Mouse (Mus musculus) heart, embryonic 10.5 days (tissue): ENCODE data around the gene Arid5b. TPM values are rescaled to one million over a fixed set of nuclear protein-coding genes. Genes with fewer than 3 reads are reported as not detected.

Source experiments
- DNase-seq: peaks from one replicate; pipeline ENCODE4 v3.0.0-alpha.2; 2017; ENCODE audit warnings: low spot score
- H3K27ac ChIP-seq: fragments of 300-500 bp; sonication (generic); 2 replicates; pipeline ENCODE4 v1.5.1; 2016; ENCODE audit warnings: mild to moderate bottlenecking
- H3K27me3 ChIP-seq: fragments of 300-500 bp; sonication (generic); 2 replicates; pipeline ENCODE4 v1.6.1; 2016; ENCODE audit warnings: mild to moderate bottlenecking; ENCODE audit not compliant: poor library complexity, insufficient read depth, severe bottlenecking
- H3K36me3 ChIP-seq: fragments of 300-500 bp; sonication (generic); 2 replicates; pipeline ENCODE4 v1.6.1; 2016; ENCODE audit warnings: mild to moderate bottlenecking, moderate library complexity
- H3K4me1 ChIP-seq: fragments of 300-500 bp; sonication (generic); 2 replicates; pipeline ENCODE4 v1.6.1; 2016; ENCODE audit warnings: mild to moderate bottlenecking
- H3K4me3 ChIP-seq: fragments of 300-500 bp; sonication (generic); 2 replicates; pipeline ENCODE4 v1.5.1; 2016; ENCODE audit warnings: mild to moderate bottlenecking, moderate library complexity
- H3K9me3 ChIP-seq: fragments of 300-500 bp; sonication (generic); 2 replicates; pipeline ENCODE4 v1.6.1; 2016; ENCODE audit warnings: mild to moderate bottlenecking, moderate library complexity
- WGBS: fragments of 180-500 bp; shearing (Covaris S2); methylation state at CpG from one replicate; pipeline ENCODE4 v1.1.7; 2016; 5-methylcytosine and 5-hydroxymethylcytosine counted together
- polyA plus RNA-seq: library from polyadenylated mRNA; unstranded; fragments of >200 nt; fragmentation: Nextera tagmentation; extraction: Ambion mirVana; gene quantifications from 2 replicates; pipeline ENCODE4 v1.2.1, GENCODE M21; 2016

Arid5b gene
- polyA plus RNA-seq, 1 experiment from 2014 or later = 18.2 TPM

- Histone ChIP-seq H3K9me3 (no peaks in the 10 kb centered on the region), H3K36me3 (peaks cover 27% of the 10 kb centered on the region), H3K4me1 (peaks cover 3% of the 10 kb centered on the region; the same call in 1 of the 2 replicates), H3K4me3 (no peak overlapping the region), H3K27ac (peak overlapping the region; percentile 52; the same call in 1 of the 2 replicates), H3K27me3 (no peaks in the 10 kb centered on the region)
- WGBS = 49% methylated on average over 5 of the region's 5 CpGs
- no peak for DNase-seq
These were observed 39.7 kb downstream of the Arid5b start for GRCm38 (mm10) chr10:68238707-68239425.

- peaks cover 32% of the 10 kb centered on the region for H3K36me3 ChIP-seq
- WGBS = 62% methylated on average over 3 of the region's 3 CpGs
- no peaks in the 10 kb centered on the region for H3K9me3 ChIP-seq
- no peak overlapping the region for H3K27ac ChIP-seq
- peaks cover 3% of the 10 kb centered on the region; the same call in 1 of the 2 replicates for H3K4me1 ChIP-seq
- no peak overlapping the region for H3K4me3 ChIP-seq
- H3K27me3 ChIP-seq = no peaks in the 10 kb centered on the region
- DNase-seq = no peak
These were observed 40.4 kb downstream of the Arid5b start for GRCm38 (mm10) chr10:68238182-68238581.

GRCm38 (mm10) chr10:68236956-68237455 lies 41.5 kb downstream of the Arid5b start:
- peaks cover 4% of the 10 kb centered on the region for H3K4me1 ChIP-seq
- no peaks in the 10 kb centered on the region for H3K9me3 ChIP-seq
- H3K27ac ChIP-seq = no peak overlapping the region
- 82% methylated on average over 14 of the region's 14 CpGs for WGBS
- H3K27me3 ChIP-seq = no peaks in the 10 kb centered on the region
- DNase-seq = no peak
- H3K36me3 ChIP-seq = peaks cover 22% of the 10 kb centered on the region
- no peak overlapping the region for H3K4me3 ChIP-seq

- H3K27ac ChIP-seq = peak overlapping the region; percentile 42; the same call in 1 of the 2 replicates
- H3K27me3 ChIP-seq = no peaks in the 10 kb centered on the region
- H3K4me1 ChIP-seq = peaks cover 21% of the 10 kb centered on the region
- WGBS = 29% methylated on average over 18 of the region's 18 CpGs
- peak overlapping the region; percentile 41 for H3K4me3 ChIP-seq
- no peaks in the 10 kb centered on the region for H3K9me3 ChIP-seq
- peaks cover 9% of the 10 kb centered on the region; the same call in 1 of the 2 replicates for H3K36me3 ChIP-seq
- DNase-seq = no peak
These were observed 47.0 kb downstream of the Arid5b start for GRCm38 (mm10) chr10:68231385-68232182.

- no peaks in the 10 kb centered on the region for H3K27me3 ChIP-seq
- WGBS = 63% methylated on average over 13 of the region's 13 CpGs
- no peak for DNase-seq
- peak overlapping the region; percentile 42; the same call in 1 of the 2 replicates for H3K27ac ChIP-seq
- H3K4me1 ChIP-seq = peaks cover 21% of the 10 kb centered on the region
- peak overlapping the region; percentile 41; the same call in 1 of the 2 replicates for H3K4me3 ChIP-seq
- H3K36me3 ChIP-seq = peaks cover 9% of the 10 kb centered on the region; the same call in 1 of the 2 replicates
- H3K9me3 ChIP-seq = no peaks in the 10 kb centered on the region
These were observed 47.7 kb downstream of the Arid5b start for GRCm38 (mm10) chr10:68230653-68231384.

- H3K27me3 ChIP-seq = no peaks in the 10 kb centered on the region
- peaks cover 21% of the 10 kb centered on the region for H3K4me1 ChIP-seq
- H3K36me3 ChIP-seq = peaks cover 16% of the 10 kb centered on the region; the same call in 1 of the 2 replicates
- H3K9me3 ChIP-seq = no peaks in the 10 kb centered on the region
- peak overlapping the region; percentile 36; the same call in 1 of the 2 replicates for H3K27ac ChIP-seq
- no peak overlapping the region for H3K4me3 ChIP-seq
- DNase-seq = no peak
- 56% methylated on average over 22 of the region's 22 CpGs for WGBS
These were observed 48.6 kb downstream of the Arid5b start for GRCm38 (mm10) chr10:68229640-68230565.

GRCm38 (mm10) chr10:68222676-68223075 lies 55.9 kb downstream of the Arid5b start:
- H3K9me3 ChIP-seq = no peaks in the 10 kb centered on the region
- DNase-seq = no peak
- WGBS = 91% methylated on average over 2 of the region's 2 CpGs
- H3K36me3 ChIP-seq = peaks cover 10% of the 10 kb centered on the region; the same call in 1 of the 2 replicates
- no peak overlapping the region for H3K27ac ChIP-seq
- H3K4me1 ChIP-seq = peaks cover 12% of the 10 kb centered on the region; the same call in 1 of the 2 replicates
- H3K4me3 ChIP-seq = no peak overlapping the region
- no peaks in the 10 kb centered on the region for H3K27me3 ChIP-seq

GRCm38 (mm10) chr10:68222012-68222411 lies 56.5 kb downstream of the Arid5b start:
- DNase-seq = no peak
- Histone ChIP-seq H3K36me3 (peaks cover 16% of the 10 kb centered on the region), H3K27me3 (no peaks in the 10 kb centered on the region), H3K4me3 (no peak overlapping the region), H3K27ac (no peak overlapping the region), H3K9me3 (peaks cover 4% of the 10 kb centered on the region), H3K4me1 (peaks cover 12% of the 10 kb centered on the region; the same call in 1 of the 2 replicates)
- 82% methylated on average over 3 of the region's 3 CpGs for WGBS

GRCm38 (mm10) chr10:68219327-68219726 lies 59.2 kb downstream of the Arid5b start:
- peak overlapping the region; percentile 78 for H3K27ac ChIP-seq
- peaks cover 12% of the 10 kb centered on the region; the same call in 1 of the 2 replicates for H3K4me1 ChIP-seq
- WGBS = 45% methylated on average over 9 of the region's 9 CpGs
- no peak for DNase-seq
- no peak overlapping the region for H3K4me3 ChIP-seq
- H3K36me3 ChIP-seq = peaks cover 22% of the 10 kb centered on the region
- no peaks in the 10 kb centered on the region for H3K27me3 ChIP-seq
- H3K9me3 ChIP-seq = peaks cover 4% of the 10 kb centered on the region

GRCm38 (mm10) chr10:68218678-68219077 lies 59.9 kb downstream of the Arid5b start:
- no peak for DNase-seq
- Histone ChIP-seq H3K27ac (peak overlapping the region; percentile 78), H3K4me3 (no peak overlapping the region), H3K9me3 (peaks cover 4% of the 10 kb centered on the region), H3K27me3 (no peaks in the 10 kb centered on the region), H3K36me3 (peaks cover 22% of the 10 kb centered on the region), H3K4me1 (peaks cover 12% of the 10 kb centered on the region; the same call in 1 of the 2 replicates)
- WGBS = 78% methylated on average over 4 of the region's 4 CpGs

GRCm38 (mm10) chr10:68214809-68215468 lies 63.6 kb downstream of the Arid5b start:
- H3K36me3 ChIP-seq = peaks cover 22% of the 10 kb centered on the region
- DNase-seq = no peak
- no peak overlapping the region for H3K27ac ChIP-seq
- WGBS = 91% methylated on average over 9 of the region's 9 CpGs
- peaks cover 4% of the 10 kb centered on the region for H3K9me3 ChIP-seq
- no peaks in the 10 kb centered on the region for H3K27me3 ChIP-seq
- peaks cover 22% of the 10 kb centered on the region; the same call in 1 of the 2 replicates for H3K4me1 ChIP-seq
- no peak overlapping the region for H3K4me3 ChIP-seq
